Comparison of ENCODE assay signal across 14 mouse cellular contexts in genomic region chr12:71522451-71522850, GRCm38 (mm10).
DNase-seq lines count a peak whose midpoint lies in the region; ATAC-seq lines count a peak whose summit lies in the region.
"Had no signal": no experiment of that assay in that cellular context is flagged by ENCODE, and none has a peak within 500 bp of the region (broad histone marks: within the 10 kb centered on the region; RNA-seq: fewer than 3 reads in every experiment).

No protein-coding gene starts in this region.

- DNase-seq in adrenal gland, postnatal 36 days, result peak; percentile 3 to 7
- no peak for DNase-seq in adrenal gland, postnatal 10 days
- DNase-seq in hindbrain, embryonic 11.5 days (ENCODE audit: low spot score), result no peak
- no peak for DNase-seq in neural tube, embryonic 10.5 days (ENCODE audit: extremely low spot score, low spot score)
- DNase-seq in thymus, postnatal 10 days (ENCODE audit: low spot score in 2 of 2), result no peak
- DNase-seq: right cerebral cortex, postnatal 25 days; thymus, postnatal 36 days had no signal

- no peak for ATAC-seq in hindbrain, embryonic 13.5 days (ENCODE audit: low FRiP score)
- no peak for ATAC-seq in hindbrain, embryonic 11.5 days (ENCODE audit: low FRiP score)
- ATAC-seq in neural tube, embryonic 15.5 days (ENCODE audit: low FRiP score), result no peak
- ATAC-seq in stomach, embryonic 16.5 days (ENCODE audit: insufficient read depth, low FRiP score), result 0 out of 2 replicates have a peak, but pooled peaks have one; percentile 29
- ATAC-seq: midbrain, embryonic 16.5 days had no signal

- H3K9ac ChIP-seq in hindbrain, embryonic 13.5 days, result no peak overlapping the region
- H3K9ac ChIP-seq in hindbrain, embryonic 11.5 days (ENCODE audit: low read depth, low read length), result no peak overlapping the region
- no peak overlapping the region for H3K9ac ChIP-seq in neural tube, embryonic 15.5 days (replicated peaks)
- H3K9ac ChIP-seq in stomach, embryonic 16.5 days (ENCODE audit: low read length), result no peak overlapping the region
- H3K9ac ChIP-seq: hindbrain, embryonic 12.5 days; lung, embryonic 15.5 days had no signal

- no peak overlapping the region for H3K4me3 ChIP-seq in hindbrain, embryonic 13.5 days
- H3K4me3 ChIP-seq in hindbrain, embryonic 11.5 days (ENCODE audit: low read depth, low read length), result no peak overlapping the region
- no peak overlapping the region for H3K4me3 ChIP-seq in neural tube, embryonic 15.5 days (replicated peaks)
- no peak overlapping the region for H3K4me3 ChIP-seq in stomach, embryonic 16.5 days (replicated peaks; ENCODE audit: low read length)
- H3K4me3 ChIP-seq: forebrain, embryonic 10.5 days; hindbrain, embryonic 12.5 days; lung, embryonic 15.5 days had no signal

- 79% methylated on average over 5 of the region's 5 CpGs for WGBS in hindbrain, embryonic 13.5 days
- WGBS in hindbrain, embryonic 11.5 days, result 71% methylated on average over 5 of the region's 5 CpGs
- WGBS in neural tube, embryonic 15.5 days, result 66% methylated on average over 5 of the region's 5 CpGs
- 31% methylated on average over 5 of the region's 5 CpGs for WGBS in stomach, embryonic 16.5 days

- H3K9me3 ChIP-seq in hindbrain, embryonic 13.5 days, result no peaks in the 10 kb centered on the region
- H3K9me3 ChIP-seq in hindbrain, embryonic 11.5 days (ENCODE audit: control insufficient read depth, low read length), result no peaks in the 10 kb centered on the region
- no peaks in the 10 kb centered on the region for H3K9me3 ChIP-seq in neural tube, embryonic 15.5 days (replicated peaks)
- no peaks in the 10 kb centered on the region for H3K9me3 ChIP-seq in stomach, embryonic 16.5 days (replicated peaks; ENCODE audit: control insufficient read depth, low read length)
- H3K9me3 ChIP-seq: forebrain, embryonic 10.5 days; hindbrain, embryonic 12.5 days; lung, embryonic 15.5 days had no signal

- no peak overlapping the region for H3K4me2 ChIP-seq in hindbrain, embryonic 13.5 days
- H3K4me2 ChIP-seq in hindbrain, embryonic 11.5 days (replicated peaks; ENCODE audit: low read depth, low read length), result no peak overlapping the region
- H3K4me2 ChIP-seq in neural tube, embryonic 15.5 days, result no peak overlapping the region
- H3K4me2 ChIP-seq in stomach, embryonic 16.5 days (ENCODE audit: low read depth, low read length), result no peak overlapping the region
- H3K4me2 ChIP-seq: hindbrain, embryonic 12.5 days; lung, embryonic 15.5 days had no signal

- peak overlapping the region; percentile 18; the same call in 1 of the 2 replicates for H3K27ac ChIP-seq in hindbrain, embryonic 13.5 days
- no peak overlapping the region for H3K27ac ChIP-seq in hindbrain, embryonic 11.5 days (ENCODE audit: low read depth, low read length)
- H3K27ac ChIP-seq in neural tube, embryonic 15.5 days (replicated peaks), result 0 out of 2 replicates have a peak overlapping the region, but pooled peaks have one; percentile 25
- peak overlapping the region; percentile 77 for H3K27ac ChIP-seq in stomach, embryonic 16.5 days (ENCODE audit: low read length)
- H3K27ac ChIP-seq: forebrain, embryonic 10.5 days; hindbrain, embryonic 12.5 days; lung, embryonic 15.5 days had no signal

- H3K36me3 ChIP-seq in hindbrain, embryonic 13.5 days, result no peaks in the 10 kb centered on the region
- H3K36me3 ChIP-seq in hindbrain, embryonic 11.5 days (ENCODE audit: control insufficient read depth, insufficient read depth, low read length), result no peaks in the 10 kb centered on the region
- no peaks in the 10 kb centered on the region for H3K36me3 ChIP-seq in neural tube, embryonic 15.5 days
- no peaks in the 10 kb centered on the region for H3K36me3 ChIP-seq in stomach, embryonic 16.5 days (ENCODE audit: control insufficient read depth, insufficient read depth, low read length)
- H3K36me3 ChIP-seq: forebrain, embryonic 10.5 days; hindbrain, embryonic 12.5 days; lung, embryonic 15.5 days had no signal

- peaks cover 22% of the 10 kb centered on the region for H3K4me1 ChIP-seq in hindbrain, embryonic 13.5 days (replicated peaks)
- 0 out of 2 replicates have a peak, but pooled peaks cover 3% of the 10 kb centered on the region for H3K4me1 ChIP-seq in hindbrain, embryonic 11.5 days (replicated peaks; ENCODE audit: control insufficient read depth, insufficient read depth, low read length)
- peaks cover 15% of the 10 kb centered on the region; the same call in 1 of the 2 replicates for H3K4me1 ChIP-seq in neural tube, embryonic 15.5 days
- H3K4me1 ChIP-seq in stomach, embryonic 16.5 days (ENCODE audit: control insufficient read depth, insufficient read depth, low read length), result no peaks in the 10 kb centered on the region; the same call in 1 of the 2 replicates

- H3K27me3 ChIP-seq in hindbrain, embryonic 13.5 days, result no peaks in the 10 kb centered on the region
- no peaks in the 10 kb centered on the region for H3K27me3 ChIP-seq in hindbrain, embryonic 11.5 days (ENCODE audit: control insufficient read depth, insufficient read depth, low read length)
- no peaks in the 10 kb centered on the region for H3K27me3 ChIP-seq in neural tube, embryonic 15.5 days (replicated peaks)
- no peaks in the 10 kb centered on the region for H3K27me3 ChIP-seq in stomach, embryonic 16.5 days (ENCODE audit: control insufficient read depth, insufficient read depth, low read length)
- H3K27me3 ChIP-seq: hindbrain, embryonic 12.5 days; lung, embryonic 15.5 days had no signal

Comparison
In these comparisons a context has a peak if more than half of its experiments do, and no peak if none do; other contexts are left out.
1. DNase-seq: peak in adrenal gland, postnatal 36 days (2 of 2); none in adrenal gland, postnatal 10 days (single experiment), hindbrain, embryonic 11.5 days (single experiment), neural tube, embryonic 10.5 days (single experiment) and thymus, postnatal 10 days (0 of 2).